Comparison of ENCODE assay signal across 24 mouse cellular contexts in the genomic region with DNA sequence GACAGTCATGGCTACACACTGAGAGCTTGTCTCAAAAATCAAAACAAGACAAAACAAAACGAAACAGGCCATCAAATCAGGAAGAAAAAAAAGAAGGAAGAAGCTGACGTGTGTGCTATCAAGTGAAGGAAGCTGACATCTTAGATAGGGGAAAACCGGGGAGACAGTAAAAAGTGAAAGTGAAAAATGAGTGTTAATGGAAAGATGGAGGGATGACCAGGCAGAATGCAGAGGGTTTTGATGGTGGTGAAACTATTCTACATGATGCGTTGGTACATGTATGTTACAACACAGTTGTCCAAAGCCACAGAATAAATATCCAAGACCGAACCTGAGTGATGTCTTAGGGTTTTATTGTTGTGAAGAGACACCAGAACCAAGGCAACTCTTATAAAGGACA.
"Had no signal": no experiment of that assay in that cellular context is flagged by ENCODE, and none has a peak within 500 bp of the region (broad histone marks: within the 10 kb centered on the region; RNA-seq: fewer than 3 reads in every experiment).

No protein-coding gene starts in this region.

- H3K27me3 ChIP-seq: lung, embryonic 15.5 days; midbrain, embryonic 15.5 days; neural tube, embryonic 13.5 days had no signal

- H3K27ac ChIP-seq: kidney, embryonic 15.5 days; left cerebral cortex, adult 2 months; liver, embryonic 14.5 days; lung, embryonic 15.5 days; midbrain, embryonic 15.5 days; neural tube, embryonic 13.5 days; stomach, postnatal 0 days had no signal

- H3K4me3 ChIP-seq: kidney, embryonic 15.5 days; left cerebral cortex, adult 2 months; lung, embryonic 15.5 days; midbrain, embryonic 15.5 days; myocyte; neural tube, embryonic 13.5 days had no signal

- H3K4me2 ChIP-seq: kidney, embryonic 15.5 days; liver, embryonic 11.5 days; lung, embryonic 15.5 days; midbrain, embryonic 11.5 days; midbrain, embryonic 15.5 days; neural tube, embryonic 13.5 days had no signal

- H3K9me3 ChIP-seq: kidney, embryonic 15.5 days; lung, embryonic 15.5 days; midbrain, embryonic 15.5 days had no signal

- DNase-seq: kidney, adult 11 months; kidney, adult 8-10 months; kidney, postnatal 10 days; kidney, postnatal 36 days; layer of hippocampus, postnatal 36 days; lung, adult 18-20 months; lung, postnatal 14 days; lung, postnatal 4 days; right cerebral cortex, adult 18-20 months; right cerebral cortex, postnatal 14 days; spleen, adult 18-20 months; thymus, adult 2 months; thymus, postnatal 14 days; thymus, postnatal 4 days had no signal

- H3K4me1 ChIP-seq: kidney, embryonic 15.5 days; lung, embryonic 15.5 days; midbrain, embryonic 15.5 days; neural tube, embryonic 13.5 days had no signal

- H3K9ac ChIP-seq: kidney, embryonic 15.5 days; liver, embryonic 14.5 days; lung, embryonic 15.5 days; midbrain, embryonic 15.5 days; neural tube, embryonic 13.5 days had no signal

- ATAC-seq: midbrain, embryonic 15.5 days had no signal

- H3K36me3 ChIP-seq: kidney, embryonic 15.5 days; lung, embryonic 15.5 days; midbrain, embryonic 15.5 days; neural tube, embryonic 13.5 days had no signal
